Mouse (Mus musculus): ENCODE results near the gene Rab35. TPM values are rescaled to one million over a fixed set of nuclear protein-coding genes. Genes with fewer than 3 reads are reported as not detected.

The Rab35 gene
- total RNA-seq (2017), result 35.1 and 42.5 TPM in 2 replicates

DNA sequence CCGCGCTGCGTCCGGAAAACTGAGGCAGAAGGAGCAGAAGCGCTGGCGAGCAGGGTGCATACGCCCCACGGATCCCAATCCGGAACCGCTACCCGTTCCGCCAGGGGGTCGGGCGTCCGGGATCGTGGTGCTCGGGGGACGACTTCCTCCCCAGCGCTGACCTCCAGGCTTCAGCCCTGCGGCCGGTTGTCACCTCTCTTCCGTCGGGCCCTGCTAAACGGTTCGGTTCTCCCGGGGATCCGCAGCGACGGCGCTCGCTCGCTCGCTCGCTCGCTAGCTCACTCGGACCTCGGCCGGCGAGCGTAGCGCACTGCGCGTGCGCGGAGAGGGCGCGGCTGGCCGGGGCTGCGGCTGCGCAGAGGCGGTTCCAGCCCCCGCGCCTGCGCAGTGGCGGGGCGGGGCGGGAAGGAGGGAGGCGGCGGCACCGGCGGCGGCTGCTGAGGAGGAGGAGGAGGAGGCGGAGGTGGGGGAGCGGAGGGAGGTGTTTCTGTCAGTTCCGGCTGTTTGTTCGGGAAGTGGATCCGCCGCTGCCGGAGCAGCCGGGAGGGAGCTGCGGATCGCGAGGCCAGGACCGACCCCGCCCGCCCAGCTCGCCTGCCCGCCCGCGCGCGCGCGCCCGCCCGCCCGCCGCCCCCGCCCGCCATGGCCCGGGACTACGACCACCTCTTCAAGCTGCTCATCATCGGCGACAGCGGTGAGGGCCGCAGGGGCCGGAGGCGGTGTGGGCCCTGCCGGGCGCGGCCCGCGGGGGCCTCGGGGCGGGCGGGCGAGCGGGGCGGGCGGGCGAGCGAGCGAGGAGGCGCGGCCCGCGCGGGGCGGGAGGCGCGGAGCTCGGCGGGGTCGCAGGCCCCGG lies at the start of gene Rab35:
Rab35 (plus strand) TSS at position 404 of the 853 bp plus-strand sequence.
- ATAC-seq (replicated peaks in 1 of 2; ENCODE audit: insufficient read depth in 1 of 2, low FRiP score in 2 of 2, low TSS enrichment in 1 of 2, low read depth in 1 of 2, poor library complexity in 2 of 2, severe bottlenecking in 2 of 2), result peak; percentile 59 to 69

DNA sequence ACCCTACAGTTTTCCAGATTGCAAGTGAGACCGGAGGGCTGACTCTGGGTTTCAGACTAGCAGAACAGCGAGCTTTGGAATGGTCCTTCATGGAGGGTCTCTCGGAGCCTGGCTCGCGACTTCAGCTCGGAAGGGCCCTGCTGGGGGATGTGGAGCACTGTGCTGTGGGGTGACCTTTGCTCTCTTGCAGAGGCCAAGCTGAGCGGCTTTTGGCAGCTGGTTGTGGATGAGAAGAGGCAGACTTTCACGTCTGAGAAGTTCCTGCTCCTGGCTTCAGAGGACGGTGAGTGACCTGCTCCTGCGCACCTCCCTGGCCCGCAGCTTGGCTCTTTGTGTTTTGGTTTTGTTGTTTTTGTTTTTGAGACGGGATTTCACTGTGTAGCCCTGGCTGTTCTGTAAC lies 46.1 kb upstream of the Rab35 start:
- no peak for ATAC-seq (replicated peaks in 1 of 2; ENCODE audit: insufficient read depth in 1 of 2, low FRiP score in 2 of 2, low TSS enrichment in 1 of 2, low read depth in 1 of 2, poor library complexity in 2 of 2, severe bottlenecking in 2 of 2)

DNA sequence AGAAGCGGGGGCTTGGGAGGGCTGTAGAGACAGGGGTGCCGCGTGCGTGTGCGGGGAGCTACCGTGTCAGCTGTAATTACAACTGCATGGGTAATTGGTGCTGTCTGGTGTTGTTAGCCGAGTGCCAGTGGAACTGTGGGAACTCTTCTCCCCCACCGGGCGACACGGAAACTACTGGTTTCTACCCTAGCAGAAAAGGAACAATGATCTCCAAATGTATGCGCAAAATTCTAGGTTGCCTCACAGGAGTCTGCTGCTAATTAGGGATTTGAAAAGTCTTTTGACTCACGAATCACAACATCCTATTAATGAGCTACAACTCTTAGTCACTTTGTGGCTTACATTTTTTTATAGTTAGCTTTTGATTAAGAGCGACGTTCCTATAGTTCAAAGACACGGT lies 45.5 kb upstream of the Rab35 start:
- ATAC-seq (replicated peaks in 1 of 2; ENCODE audit: insufficient read depth in 1 of 2, low FRiP score in 2 of 2, low TSS enrichment in 1 of 2, low read depth in 1 of 2, poor library complexity in 2 of 2, severe bottlenecking in 2 of 2), result no peak

DNA sequence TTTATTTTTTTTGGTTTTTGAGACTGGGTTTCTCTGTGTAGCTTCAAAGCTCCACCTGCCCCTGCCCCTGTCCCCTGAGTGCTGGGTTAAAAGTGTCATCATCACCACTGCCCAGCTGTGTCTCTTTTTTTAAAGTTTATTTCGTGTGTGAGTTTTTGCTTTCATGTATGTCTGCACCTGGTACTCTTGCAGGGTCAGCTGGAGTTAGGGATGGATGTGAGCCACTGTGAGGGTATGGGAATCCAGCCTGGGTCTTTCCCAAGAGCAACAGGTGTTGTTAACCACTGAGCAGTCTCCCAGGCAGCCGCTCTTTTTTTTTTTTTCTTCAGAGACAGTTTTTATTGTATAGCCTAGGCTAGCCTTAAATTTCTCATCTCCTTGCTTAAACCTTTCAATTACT lies 44.9 kb upstream of the Rab35 start:
- no peak for ATAC-seq (replicated peaks in 1 of 2; ENCODE audit: insufficient read depth in 1 of 2, low FRiP score in 2 of 2, low TSS enrichment in 1 of 2, low read depth in 1 of 2, poor library complexity in 2 of 2, severe bottlenecking in 2 of 2)

DNA sequence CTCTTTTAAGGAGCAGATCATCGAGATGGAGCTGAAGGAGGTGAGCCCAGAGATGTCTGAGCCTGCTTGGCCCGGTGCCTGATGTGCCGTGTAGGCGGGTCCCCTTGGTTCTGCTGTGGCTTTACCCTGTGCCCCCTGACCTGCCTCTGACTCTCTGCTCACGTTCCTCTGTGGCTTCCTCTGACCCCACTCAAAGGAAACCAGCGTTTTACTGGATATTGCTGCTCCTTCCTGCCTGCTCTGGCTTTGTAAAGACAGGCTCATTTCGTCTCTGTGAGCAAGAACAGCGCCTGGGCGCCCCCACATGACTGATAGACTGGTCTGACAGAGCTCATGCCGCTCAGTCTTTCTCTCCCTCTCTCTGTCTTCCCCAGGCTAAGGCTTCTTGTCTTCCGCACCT lies 40.7 kb upstream of the Rab35 start:
- peak; percentile 70 to 81 for ATAC-seq (replicated peaks in 1 of 2; ENCODE audit: insufficient read depth in 1 of 2, low FRiP score in 2 of 2, low TSS enrichment in 1 of 2, low read depth in 1 of 2, poor library complexity in 2 of 2, severe bottlenecking in 2 of 2)

DNA sequence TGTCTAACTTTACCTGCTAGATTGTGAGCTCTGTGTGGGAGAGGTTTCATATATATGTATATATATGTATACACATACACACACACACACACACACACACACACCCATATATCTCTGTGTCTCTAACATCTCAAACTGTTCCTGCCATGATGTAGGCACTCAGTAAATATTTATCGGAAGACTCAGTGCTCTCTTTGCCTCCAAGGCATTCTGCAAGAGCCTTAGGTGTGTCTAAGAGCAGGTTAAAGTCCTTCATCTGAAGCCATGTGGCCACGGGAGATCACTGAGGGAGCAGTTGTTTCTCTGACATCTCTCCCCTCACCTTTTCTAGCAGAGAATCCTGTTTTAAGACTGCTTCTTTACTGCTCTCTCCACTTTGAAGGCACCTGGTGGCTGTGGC lies 40.2 kb upstream of the Rab35 start:
- no peak for ATAC-seq (replicated peaks in 1 of 2; ENCODE audit: insufficient read depth in 1 of 2, low FRiP score in 2 of 2, low TSS enrichment in 1 of 2, low read depth in 1 of 2, poor library complexity in 2 of 2, severe bottlenecking in 2 of 2)

DNA sequence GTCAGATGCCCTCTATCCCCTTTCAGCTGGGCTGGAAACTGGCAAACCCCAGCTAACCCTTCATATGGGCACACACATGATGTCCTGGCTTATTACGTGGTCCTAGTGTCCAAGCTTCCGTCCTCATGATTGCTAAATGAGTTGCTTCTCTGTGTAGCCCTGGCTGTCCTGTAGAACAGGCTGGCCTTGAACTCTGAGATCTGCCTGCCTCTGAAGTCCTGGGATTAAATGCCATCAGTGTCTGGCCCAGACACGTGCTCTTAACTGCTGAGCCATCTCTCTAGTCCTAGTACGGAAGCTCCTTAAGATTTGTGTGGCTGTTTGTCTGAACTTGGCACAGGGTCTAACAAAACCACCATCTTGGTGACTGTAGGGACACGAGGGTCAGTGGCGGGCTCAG lies 28.1 kb upstream of the Rab35 start:
- no peak for ATAC-seq (replicated peaks in 1 of 2; ENCODE audit: insufficient read depth in 1 of 2, low FRiP score in 2 of 2, low TSS enrichment in 1 of 2, low read depth in 1 of 2, poor library complexity in 2 of 2, severe bottlenecking in 2 of 2)

DNA sequence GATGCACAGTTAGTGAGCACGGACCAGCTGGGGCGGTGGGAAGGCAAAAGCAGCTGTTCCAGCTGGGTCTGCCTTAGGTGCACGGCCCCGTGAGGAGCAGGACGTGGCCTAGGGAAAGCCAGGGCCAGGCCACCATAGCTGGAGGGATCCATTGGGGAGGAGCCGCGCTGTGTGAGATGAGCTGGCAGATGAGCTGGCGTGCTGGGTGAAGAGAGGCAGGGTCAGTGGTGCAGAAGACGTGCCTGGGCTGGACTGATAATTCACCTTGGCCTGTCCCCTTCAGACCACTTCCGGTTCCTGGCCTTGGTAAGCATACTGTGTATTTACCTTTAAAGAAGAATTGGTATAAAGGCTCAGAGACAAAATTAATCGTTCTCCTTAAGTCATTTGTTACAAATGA lies 20.1 kb upstream of the Rab35 start:
- ATAC-seq (replicated peaks in 1 of 2; ENCODE audit: insufficient read depth in 1 of 2, low FRiP score in 2 of 2, low TSS enrichment in 1 of 2, low read depth in 1 of 2, poor library complexity in 2 of 2, severe bottlenecking in 2 of 2), result no peak

DNA sequence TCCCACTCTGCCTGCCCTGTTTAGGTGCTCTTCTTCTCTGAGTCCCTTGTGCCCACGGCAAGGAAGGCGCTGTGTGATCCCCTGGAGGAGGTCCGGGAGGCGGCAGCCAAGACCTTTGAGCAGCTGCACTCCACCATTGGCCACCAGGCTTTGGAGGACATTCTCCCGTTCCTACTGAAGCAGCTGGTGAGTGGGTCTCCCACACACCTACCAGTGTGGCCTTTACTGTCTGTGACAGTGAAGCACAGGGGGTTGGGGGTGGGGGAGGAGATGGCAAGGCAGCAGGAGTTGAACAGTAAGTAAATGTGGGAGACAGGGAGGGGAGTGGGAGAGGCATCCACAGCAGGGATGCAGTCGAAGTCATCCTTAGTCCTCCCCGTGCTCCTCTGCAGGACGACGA lies 18.4 kb upstream of the Rab35 start:
- ATAC-seq (replicated peaks in 1 of 2; ENCODE audit: insufficient read depth in 1 of 2, low FRiP score in 2 of 2, low TSS enrichment in 1 of 2, low read depth in 1 of 2, poor library complexity in 2 of 2, severe bottlenecking in 2 of 2), result no peak

DNA sequence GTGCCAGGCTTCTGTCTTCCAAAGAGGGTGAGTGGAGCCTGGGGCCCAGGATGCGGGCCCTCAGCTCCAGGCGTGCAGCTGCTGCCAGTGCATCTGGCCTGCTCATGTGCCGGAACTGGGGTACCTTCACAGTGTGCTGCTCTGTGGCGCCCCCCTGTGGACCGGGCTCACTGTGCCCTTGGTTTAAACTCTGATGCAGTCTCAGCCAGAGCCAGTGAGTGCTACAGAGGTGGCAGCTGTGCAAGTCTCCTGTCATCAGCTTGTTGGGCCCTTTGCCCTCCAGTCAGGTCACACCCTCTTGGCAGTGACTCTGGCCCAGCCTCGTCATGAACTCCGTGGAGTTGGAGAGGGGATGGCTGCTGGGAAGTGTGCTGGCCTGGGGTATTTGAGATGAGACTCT lies 16.8 kb upstream of the Rab35 start:
- ATAC-seq (replicated peaks in 1 of 2; ENCODE audit: insufficient read depth in 1 of 2, low FRiP score in 2 of 2, low TSS enrichment in 1 of 2, low read depth in 1 of 2, poor library complexity in 2 of 2, severe bottlenecking in 2 of 2), result peak in 1 of 2 experiments; percentile 51; a peak in 1 of 4 replicates

DNA sequence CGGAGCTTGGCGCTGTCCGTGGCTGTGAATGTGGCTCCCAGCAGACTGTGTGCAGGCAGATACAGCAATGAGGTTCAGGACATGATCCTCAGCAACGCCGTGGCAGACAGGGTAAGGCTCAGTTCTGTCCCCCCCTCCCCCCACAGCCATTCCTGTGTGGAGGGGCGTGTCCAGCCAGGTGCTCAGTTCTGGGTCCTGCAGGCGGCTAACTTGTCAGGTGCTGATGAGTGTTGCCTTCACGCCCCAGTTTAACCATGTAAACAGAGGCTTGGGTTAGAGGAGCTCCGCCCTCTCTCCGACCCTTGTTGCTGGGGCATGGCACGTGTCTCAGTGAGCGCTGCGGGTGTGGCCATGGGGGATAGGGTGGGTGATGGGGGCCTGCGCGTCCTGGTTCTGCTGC lies 12.0 kb upstream of the Rab35 start:
- no peak for ATAC-seq (replicated peaks in 1 of 2; ENCODE audit: insufficient read depth in 1 of 2, low FRiP score in 2 of 2, low TSS enrichment in 1 of 2, low read depth in 1 of 2, poor library complexity in 2 of 2, severe bottlenecking in 2 of 2)

DNA sequence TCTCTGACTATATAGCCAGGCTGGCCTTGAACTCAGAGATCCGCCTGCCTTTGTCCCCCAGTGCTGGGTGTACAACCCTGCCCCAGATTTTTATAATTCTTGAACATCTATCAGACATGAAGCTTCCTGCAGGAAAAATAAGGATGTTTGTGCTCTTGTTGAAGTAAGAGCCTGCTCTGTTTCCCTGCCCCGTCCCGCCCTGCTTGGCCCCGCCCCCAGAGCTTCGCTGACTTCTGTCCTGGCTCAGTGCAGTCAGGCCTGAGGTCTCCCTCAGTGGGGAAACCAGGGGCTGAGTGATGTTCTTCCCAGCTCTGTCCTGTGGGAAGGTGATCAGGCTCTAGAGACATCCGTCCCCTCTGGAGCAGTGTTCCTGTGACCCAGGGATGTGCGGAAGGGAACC lies 9.0 kb upstream of the Rab35 start:
- no peak for ATAC-seq (replicated peaks in 1 of 2; ENCODE audit: insufficient read depth in 1 of 2, low FRiP score in 2 of 2, low TSS enrichment in 1 of 2, low read depth in 1 of 2, poor library complexity in 2 of 2, severe bottlenecking in 2 of 2)

DNA sequence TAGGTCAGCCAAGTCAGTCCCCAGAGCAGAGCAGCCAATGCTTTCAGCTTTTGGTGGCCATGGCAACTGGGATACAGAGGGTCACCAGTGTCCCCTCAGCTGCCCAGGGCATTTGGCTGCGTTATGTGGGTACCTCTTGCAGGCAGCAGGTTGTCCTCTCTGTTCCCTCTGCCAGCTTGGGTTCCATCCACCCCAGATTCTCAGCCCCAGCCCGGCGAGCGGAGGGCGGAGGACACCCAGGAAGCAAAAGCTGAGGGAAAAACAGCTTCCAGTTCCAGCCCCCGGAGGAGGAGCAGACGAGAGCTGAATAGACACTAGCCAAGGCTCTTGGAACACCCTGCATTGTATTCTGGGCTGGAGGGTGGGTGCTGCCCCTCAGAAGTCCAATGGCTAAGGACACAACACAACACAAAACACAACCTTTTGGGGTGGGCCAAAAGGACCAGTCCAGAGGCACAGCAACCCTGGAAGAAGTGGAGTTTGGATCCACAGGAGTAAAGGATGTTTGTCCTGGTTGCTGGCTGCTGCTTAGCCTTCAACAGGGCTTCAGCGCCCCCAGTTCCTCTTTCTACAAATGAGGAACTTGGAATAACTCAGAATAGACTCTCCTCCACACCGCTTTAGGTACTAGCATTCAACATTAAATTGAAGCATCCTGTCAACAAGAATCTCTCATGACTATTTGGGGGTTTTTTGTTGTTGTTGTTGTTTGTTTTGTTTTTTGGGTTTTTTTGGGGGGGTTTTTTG lies 7.8 kb upstream of the Rab35 start:
- ATAC-seq (replicated peaks in 1 of 2; ENCODE audit: insufficient read depth in 1 of 2, low FRiP score in 2 of 2, low TSS enrichment in 1 of 2, low read depth in 1 of 2, poor library complexity in 2 of 2, severe bottlenecking in 2 of 2), result peak; percentile 67 to 74; a peak in 3 of 4 replicates

DNA sequence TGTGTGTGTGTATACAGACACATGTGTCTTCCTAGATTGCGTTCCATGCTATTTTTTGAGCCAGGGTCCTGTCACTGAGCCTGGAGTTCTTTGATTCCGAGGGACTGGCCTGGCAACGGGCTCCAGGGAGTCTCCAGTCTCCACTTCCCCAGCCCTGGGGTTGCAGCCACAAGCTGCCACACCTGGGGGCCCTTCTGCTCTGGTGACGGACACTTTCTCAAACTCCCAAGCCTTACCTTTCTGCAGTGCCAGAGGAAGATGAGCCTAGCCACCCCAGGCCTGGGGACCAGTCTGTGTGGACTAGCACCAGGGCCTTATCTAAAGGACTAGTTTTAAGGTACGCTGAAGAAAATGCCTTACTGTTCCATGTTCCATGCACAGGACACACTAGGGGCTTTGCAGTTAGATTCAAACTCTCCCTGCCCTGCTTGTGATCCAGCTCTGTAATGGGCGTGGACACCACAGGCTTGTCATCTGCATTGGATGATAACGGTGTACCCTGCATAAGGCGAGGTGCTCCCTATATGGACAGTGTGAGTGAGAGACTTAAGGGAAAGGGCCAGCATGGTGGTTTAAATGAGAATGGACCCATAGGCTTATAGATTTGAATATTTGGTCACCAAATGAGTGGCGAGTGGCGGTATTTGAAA lies 5.3 kb upstream of the Rab35 start:
- ATAC-seq (replicated peaks in 1 of 2; ENCODE audit: insufficient read depth in 1 of 2, low FRiP score in 2 of 2, low TSS enrichment in 1 of 2, low read depth in 1 of 2, poor library complexity in 2 of 2, severe bottlenecking in 2 of 2), result no peak

DNA sequence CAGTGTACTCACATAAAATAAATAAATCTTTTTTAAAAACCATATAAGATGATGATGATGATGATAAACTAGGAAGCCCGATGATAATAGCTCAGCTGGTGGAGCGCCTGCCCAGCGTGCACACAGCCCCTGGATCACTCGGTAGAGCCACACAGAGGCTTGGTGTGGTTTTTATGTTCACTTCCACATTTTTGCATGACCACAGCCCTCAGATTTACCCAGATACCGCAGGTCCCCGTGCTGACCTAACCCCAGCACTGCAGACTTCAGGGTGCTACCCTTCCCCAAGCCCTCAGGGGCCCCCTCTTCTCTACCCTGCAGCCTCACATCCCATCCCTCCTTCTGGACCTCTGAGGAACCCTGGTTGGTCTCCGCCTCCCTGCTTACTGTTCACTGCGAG lies 3.6 kb upstream of the Rab35 start:
- peak; percentile 69 to 71 for ATAC-seq (replicated peaks in 1 of 2; ENCODE audit: insufficient read depth in 1 of 2, low FRiP score in 2 of 2, low TSS enrichment in 1 of 2, low read depth in 1 of 2, poor library complexity in 2 of 2, severe bottlenecking in 2 of 2)

DNA sequence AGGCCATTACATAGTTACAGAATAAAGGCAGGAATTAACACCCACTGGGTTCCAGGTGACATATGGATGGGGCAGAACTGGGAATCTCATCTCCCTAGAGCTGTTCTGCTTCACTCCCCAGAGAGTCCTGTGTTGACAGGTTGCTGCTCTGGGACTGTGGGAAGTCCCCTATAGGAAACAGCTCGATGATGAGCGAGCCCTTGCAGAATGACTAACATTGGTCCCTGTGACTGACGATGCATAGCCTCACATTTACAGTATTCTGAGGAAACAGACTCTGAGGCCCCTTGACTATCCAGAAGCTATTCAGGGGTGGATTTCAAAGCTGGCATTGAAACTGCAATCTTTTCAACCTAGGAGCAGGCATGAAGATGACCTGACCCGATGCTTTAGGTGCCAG lies 2.0 kb upstream of the Rab35 start:
- no peak for ATAC-seq (replicated peaks in 1 of 2; ENCODE audit: insufficient read depth in 1 of 2, low FRiP score in 2 of 2, low TSS enrichment in 1 of 2, low read depth in 1 of 2, poor library complexity in 2 of 2, severe bottlenecking in 2 of 2)

DNA sequence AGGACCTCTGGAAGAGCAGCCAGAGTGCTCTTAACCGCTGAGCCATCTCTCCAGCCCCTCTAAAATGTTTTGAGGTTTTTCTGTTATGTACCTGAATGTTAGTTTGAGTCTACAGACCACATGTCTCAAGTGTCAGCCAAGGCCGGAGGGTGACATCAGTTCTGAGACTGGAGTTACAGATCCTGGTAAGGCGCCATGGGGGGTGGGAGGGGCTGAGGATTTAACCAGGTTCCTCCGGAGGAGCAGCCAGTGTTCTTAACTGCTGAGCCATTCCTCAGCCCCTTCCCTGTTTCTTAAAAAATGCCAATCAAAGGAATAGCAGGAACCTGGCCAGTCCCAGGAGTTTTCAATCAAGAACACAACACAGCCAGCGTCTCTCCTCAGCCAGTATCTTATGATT lies 1.4 kb upstream of the Rab35 start:
- no peak for ATAC-seq (replicated peaks in 1 of 2; ENCODE audit: insufficient read depth in 1 of 2, low FRiP score in 2 of 2, low TSS enrichment in 1 of 2, low read depth in 1 of 2, poor library complexity in 2 of 2, severe bottlenecking in 2 of 2)

DNA sequence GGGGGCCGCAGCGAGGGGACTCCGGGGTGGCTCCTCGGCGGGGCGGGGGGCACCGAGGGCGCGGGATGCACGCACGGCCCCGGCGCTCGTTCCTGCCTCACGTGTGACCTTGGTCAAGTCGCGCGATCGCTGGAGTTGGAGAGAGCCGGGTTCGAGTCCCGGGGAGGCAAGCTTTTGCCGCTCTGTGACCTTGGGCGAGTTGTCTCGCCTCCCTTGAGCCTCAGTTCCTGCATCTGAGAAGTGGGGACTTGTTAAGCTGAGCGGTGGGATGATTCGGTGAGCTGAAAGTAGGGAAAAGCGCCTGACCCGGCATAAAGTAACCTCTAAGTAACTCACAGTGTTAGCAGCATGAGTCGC lies 628 bp downstream of the Rab35 start:
- no peak for ATAC-seq (replicated peaks in 1 of 2; ENCODE audit: insufficient read depth in 1 of 2, low FRiP score in 2 of 2, low TSS enrichment in 1 of 2, low read depth in 1 of 2, poor library complexity in 2 of 2, severe bottlenecking in 2 of 2)

Measured in hematopoietic stem cell, adult 5-6 weeks (primary cell).